Mouse (Mus musculus): ENCODE measurements at regions not wholly inside any gene's neighbourhood (a gene's known extent, or its start where the extent isn't known, plus 50 kb on each side); places are given as distances from the start of the nearest gene placed in this dataset.

GRCm38 (mm10) chr15:6998576-6999070 lies 91.8 kb upstream of the Lifr start:
- TF ChIP-seq POLR2A (IDR thresholded peaks at IDR 0.05; ENCODE audit: control insufficient read depth in 1 of 2, insufficient read depth in 1 of 2, low read depth in 1 of 2, low read length in 2 of 2, poor library complexity in 1 of 2) = no peak
- no peak for TF ChIP-seq JUND (IDR thresholded peaks at IDR 0.05; ENCODE audit: low read depth, low read length)
- no peak for TF ChIP-seq SMC3 (IDR thresholded peaks at IDR 0.05; ENCODE audit: low read depth, low read length)
- TF ChIP-seq MAZ (IDR thresholded peaks at IDR 0.05; ENCODE audit: low read depth, low read length) = no peak
- no peak for TF ChIP-seq CTCF (IDR thresholded peaks at IDR 0.05 in 2 of 3, conservative IDR thresholded peaks at IDR 0.05 in 1 of 3; ENCODE audit: control insufficient read depth in 1 of 3, insufficient read depth in 1 of 3, low read depth in 2 of 3, low read length in 3 of 3, poor library complexity in 1 of 3, severe bottlenecking in 1 of 3)
- TF ChIP-seq MEF2A (IDR thresholded peaks at IDR 0.05; ENCODE audit: extremely low read depth, insufficient replicate concordance, low read depth, low read length, poor library complexity, severe bottlenecking) = no peak
- no peak for TF ChIP-seq HCFC1 (IDR thresholded peaks at IDR 0.05; ENCODE audit: low read depth, low read length)
- no peak for TF ChIP-seq ETS1 (IDR thresholded peaks at IDR 0.05; ENCODE audit: low read depth, low read length)
- no peak for TF ChIP-seq POLR2AphosphoS5 (IDR thresholded peaks at IDR 0.05; ENCODE audit: borderline replicate concordance, low read depth, low read length)

Data from MEL (cell line).